Mouse (Mus musculus) lung, embryonic 15.5 days (tissue): ENCODE data around the gene Fosb. TPM values are rescaled to one million over a fixed set of nuclear protein-coding genes. Genes with fewer than 3 reads are reported as not detected.

ENCODE experiments used
- ATAC-seq: fragments of 200-750 bp; cut with Nextera tagmentation; 2 replicates; pipeline ENCODE4 v1.8.0; 2017; ENCODE audit warnings: moderate number of reproducible peaks, borderline replicate concordance; ENCODE audit not compliant: low FRiP score, low TSS enrichment; ENCODE audit errors: extremely low read depth
- H3K27ac ChIP-seq: fragments of 300-500 bp; sonication (generic); 2 replicates; pipeline ENCODE4 v1.5.1; 2015; ENCODE audit warnings: moderate library complexity, mild to moderate bottlenecking, inconsistent platforms
- H3K27me3 ChIP-seq: fragments of 300-500 bp; sonication (generic); 2 replicates; pipeline ENCODE4 v1.6.1; 2015; ENCODE audit warnings: inconsistent platforms
- H3K36me3 ChIP-seq: fragments of 300-500 bp; sonication (generic); 2 replicates; pipeline ENCODE4 v1.6.1; 2015; ENCODE audit warnings: inconsistent platforms
- H3K4me1 ChIP-seq: fragments of 300-500 bp; sonication (generic); 2 replicates; pipeline ENCODE4 v1.6.1; 2015; ENCODE audit warnings: inconsistent platforms
- H3K4me2 ChIP-seq: fragments of 300-500 bp; sonication (generic); 2 replicates; pipeline ENCODE4 v1.6.1; 2015; ENCODE audit warnings: inconsistent platforms, mild to moderate bottlenecking, moderate library complexity
- H3K4me3 ChIP-seq: fragments of 300-500 bp; sonication (generic); 2 replicates; pipeline ENCODE4 v1.5.1; 2015; ENCODE audit warnings: mild to moderate bottlenecking, inconsistent platforms
- H3K9ac ChIP-seq: fragments of 300-500 bp; sonication (generic); 2 replicates; pipeline ENCODE4 v1.6.1; 2015; ENCODE audit warnings: inconsistent platforms
- H3K9me3 ChIP-seq: fragments of 300-500 bp; sonication (generic); 2 replicates; pipeline ENCODE4 v1.6.1; 2016; ENCODE audit warnings: inconsistent platforms
- WGBS: fragments of 180-500 bp; shearing (Covaris S2); methylation state at CpG from one replicate; pipeline ENCODE4 v1.1.7; 2015; 5-methylcytosine and 5-hydroxymethylcytosine counted together
- polyA plus RNA-seq: library from polyadenylated mRNA; unstranded; fragments of >200 nt; fragmentation: Nextera tagmentation; extraction: Ambion mirVana; gene quantifications from 2 replicates; pipeline ENCODE4 v1.2.1, GENCODE M21; 2015

Gene Fosb
- 0.24 and 0.26 TPM in 2 replicates for polyA plus RNA-seq

DNA sequence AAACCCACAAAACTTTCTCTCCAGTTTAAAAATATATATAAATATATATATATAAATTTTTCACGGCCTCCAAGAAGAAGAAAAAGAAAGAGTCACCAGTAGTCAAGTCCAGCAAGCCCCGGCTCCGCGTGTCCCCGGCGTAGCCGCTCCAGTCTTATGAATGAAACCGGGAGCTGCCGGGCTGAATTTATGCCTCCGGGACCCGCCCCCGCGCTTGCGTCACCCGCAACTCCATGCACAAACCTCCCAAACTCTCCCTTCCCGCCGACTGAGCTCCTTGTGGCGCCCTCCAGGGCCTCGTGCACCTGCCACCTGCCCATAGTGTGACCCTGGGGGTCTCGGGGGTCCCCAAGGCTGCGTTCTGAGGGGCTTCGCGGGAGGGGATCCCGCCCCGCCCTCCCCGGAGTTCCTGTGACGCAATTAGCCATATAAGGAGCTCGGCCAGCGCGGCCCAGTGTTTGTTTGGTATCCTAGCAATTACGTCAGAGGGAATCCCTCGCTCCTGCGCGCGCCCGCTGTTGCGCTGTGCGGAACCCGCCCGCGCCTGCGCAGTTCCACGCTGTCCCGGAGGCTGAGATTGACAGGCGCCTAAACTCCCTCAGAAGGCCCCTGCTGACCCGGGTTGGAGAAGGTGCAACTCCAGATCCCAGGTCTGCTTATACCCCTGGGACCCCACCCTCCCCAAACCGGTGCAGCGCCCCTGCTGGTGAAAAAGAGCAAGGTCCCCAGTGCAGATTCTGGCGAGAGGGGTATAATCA is at the start of gene Fosb:
Gene Fosb, minus strand, starts transcription at position 168 of the 758 bp plus-strand sequence.
- Histone ChIP-seq H3K27me3 (peaks cover 32% of the 10 kb centered on the region), H3K4me2 (peak within 1 kb of the TSS; percentile 98), H3K4me1 (peaks cover 10% of the 10 kb centered on the region), H3K9ac (peak within 1 kb of the TSS; percentile 51), H3K4me3 (peak within 1 kb of the TSS; percentile 74), H3K36me3 (no peaks in the 10 kb centered on the region), H3K9me3 (no peaks in the 10 kb centered on the region), H3K27ac (no peak within 1 kb of the TSS; the same call in 1 of the 2 replicates)
- peak; percentile 85 for ATAC-seq
- under 1% methylated on average over 49 of the region's 49 CpGs for WGBS

DNA sequence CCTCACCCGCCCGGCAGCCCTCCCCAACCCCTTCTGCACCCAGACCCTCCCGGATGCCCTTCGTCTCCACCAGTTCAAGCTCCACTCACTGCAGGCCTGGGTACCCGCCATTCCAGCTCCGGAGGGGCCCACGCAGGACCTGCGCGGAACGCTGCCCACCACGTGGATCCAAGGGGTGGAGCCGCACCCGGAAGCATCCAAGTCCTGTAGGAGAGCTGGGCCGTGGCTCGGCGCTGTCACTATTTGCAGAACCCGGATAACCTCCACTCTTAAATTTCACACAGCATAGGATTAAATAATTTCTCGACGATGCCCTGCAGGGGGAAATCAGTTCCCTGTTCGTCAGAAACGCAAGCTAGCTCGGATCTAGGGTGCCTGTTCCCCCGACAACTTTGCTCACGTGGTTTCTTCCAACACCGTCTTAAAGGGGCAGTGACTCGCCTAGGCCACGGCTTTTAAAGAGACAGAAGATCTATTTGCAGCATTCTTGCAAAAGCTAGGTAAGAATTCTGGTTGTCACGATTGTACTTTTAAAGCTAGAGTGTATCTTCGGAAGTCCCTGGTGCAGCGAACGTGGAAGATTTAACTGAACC is 49.5 kb upstream of the Fosb start, which contains the start of the genes Cd3eap and Ppp1r13l:
Gene Cd3eap, minus strand, starts transcription at position 185 of the 593 bp plus-strand sequence.
Gene Ppp1r13l, plus strand, starts transcription at position 451 of the 593 bp plus-strand sequence.
- Histone ChIP-seq H3K4me1 (peaks cover 32% of the 10 kb centered on the region), H3K36me3 (peaks cover 23% of the 10 kb centered on the region), H3K4me2 (peak within 1 kb of the TSS; percentile 97), H3K27me3 (no peaks in the 10 kb centered on the region), H3K9me3 (no peaks in the 10 kb centered on the region), H3K27ac (peak within 1 kb of the TSS; percentile 74), H3K9ac (peak within 1 kb of the TSS; percentile 42), H3K4me3 (peak within 1 kb of the TSS; percentile 65)
- WGBS = under 1% methylated on average over 31 of the region's 31 CpGs
- ATAC-seq = peak; percentile 66

DNA sequence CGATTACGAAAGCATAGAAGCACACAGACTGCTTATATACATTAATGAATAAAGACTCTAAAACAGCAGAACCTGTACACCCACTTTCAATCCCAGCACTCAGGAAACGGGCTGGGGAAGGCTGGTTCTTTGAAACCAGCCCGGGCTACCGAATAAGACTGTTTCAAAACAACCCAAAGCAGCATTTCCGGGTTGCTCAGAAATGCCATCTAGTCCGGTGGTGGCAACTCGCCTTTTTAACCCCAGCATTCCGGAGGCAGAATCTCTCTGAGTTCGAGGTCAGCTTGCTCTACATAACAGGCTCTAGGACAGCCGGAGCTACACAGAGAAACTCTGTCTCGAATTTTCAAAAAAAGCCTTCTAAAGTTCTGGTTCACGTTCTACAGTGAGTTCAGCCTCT is 48.8 kb upstream of the Fosb start:
- H3K4me1 ChIP-seq = peaks cover 32% of the 10 kb centered on the region
- H3K9ac ChIP-seq = peak overlapping the region; percentile 42
- peaks cover 24% of the 10 kb centered on the region for H3K36me3 ChIP-seq
- 12% methylated on average over 13 of the region's 13 CpGs for WGBS
- no peaks in the 10 kb centered on the region for H3K27me3 ChIP-seq
- no peak for ATAC-seq
- peak overlapping the region; percentile 97 for H3K4me2 ChIP-seq
- H3K4me3 ChIP-seq = peak overlapping the region; percentile 65
- no peaks in the 10 kb centered on the region for H3K9me3 ChIP-seq
- no peak overlapping the region for H3K27ac ChIP-seq

DNA sequence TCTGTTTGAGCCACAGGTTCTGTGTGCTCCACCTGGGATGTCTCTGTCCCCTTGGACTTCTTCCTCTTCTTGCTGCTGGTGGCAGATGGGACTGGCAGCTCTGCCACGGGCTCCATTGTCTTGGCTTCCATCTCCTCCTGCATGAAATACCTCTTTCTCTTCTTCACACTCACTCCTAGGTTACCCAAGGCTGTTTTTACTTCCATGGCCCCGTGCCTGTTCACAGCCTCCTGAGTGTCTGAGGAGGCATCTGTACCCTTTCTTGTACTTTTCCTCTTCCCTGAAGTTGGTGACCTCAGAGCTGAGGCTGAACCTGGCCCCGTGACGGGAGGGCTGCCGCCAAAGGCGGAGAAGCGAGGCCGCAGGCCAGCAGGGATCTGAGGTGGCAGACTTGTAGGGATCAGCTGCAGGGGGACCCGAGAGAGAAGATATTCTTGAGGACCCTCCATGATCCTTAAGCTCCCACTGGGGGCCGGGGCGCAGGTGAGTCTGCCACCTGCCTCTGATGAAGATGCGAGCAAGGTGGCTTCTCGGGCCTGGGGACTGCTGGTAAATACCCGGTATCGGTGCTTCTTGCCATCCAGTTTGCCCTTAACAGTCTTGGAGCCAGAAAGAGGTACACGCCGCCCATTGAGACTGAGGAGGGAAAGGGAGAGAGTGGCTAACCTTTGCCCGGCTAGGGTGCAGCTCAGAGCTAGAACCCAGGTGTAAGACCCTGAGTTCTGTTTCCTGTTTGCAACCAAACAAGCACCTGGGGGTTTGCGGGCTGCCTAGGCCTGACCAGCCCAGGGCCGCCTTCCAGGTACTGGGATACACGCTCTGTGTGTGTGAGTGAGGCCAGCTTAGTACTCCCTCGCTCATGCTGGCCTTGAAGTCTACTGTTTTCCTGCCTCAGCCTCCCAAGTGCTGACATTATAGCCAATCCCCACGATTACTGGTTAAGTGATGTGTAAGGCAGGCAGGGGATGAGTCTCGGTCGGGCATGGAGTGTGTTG is 47.8 kb upstream of the Fosb start:
- H3K4me3 ChIP-seq = peak overlapping the region; percentile 65

DNA sequence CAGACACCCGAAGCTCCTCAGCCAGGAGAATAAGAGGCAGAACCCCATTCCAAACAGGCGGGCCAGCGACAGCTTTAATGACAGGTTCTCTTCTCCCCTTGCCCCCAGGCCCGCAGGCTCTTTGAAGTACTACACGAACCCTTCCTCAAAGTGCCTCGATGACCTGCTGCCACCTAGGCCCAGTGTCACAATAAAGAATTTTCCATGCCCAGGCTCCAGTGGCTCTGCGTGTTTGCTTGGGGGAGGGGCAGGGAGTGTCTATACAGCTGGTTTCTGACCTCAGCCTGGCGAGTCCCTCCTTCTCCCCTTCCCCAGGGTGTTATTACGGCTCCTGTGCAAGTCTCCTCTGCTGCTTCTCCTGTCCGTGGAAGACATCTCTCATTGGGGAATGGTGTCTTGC is 46.5 kb upstream of the Fosb start:
- H3K4me1 ChIP-seq = peaks cover 21% of the 10 kb centered on the region
- no peak overlapping the region for H3K27ac ChIP-seq
- H3K4me2 ChIP-seq = no peak overlapping the region
- no peak overlapping the region for H3K9ac ChIP-seq
- no peak overlapping the region for H3K4me3 ChIP-seq
- no peaks in the 10 kb centered on the region for H3K27me3 ChIP-seq
- H3K36me3 ChIP-seq = peaks cover 41% of the 10 kb centered on the region
- H3K9me3 ChIP-seq = no peaks in the 10 kb centered on the region
- 75% methylated on average over 10 of the region's 10 CpGs for WGBS
- ATAC-seq = no peak

More for the DNA sequence above, 47.8 kb upstream of the Fosb start:
- Histone ChIP-seq H3K4me1 (peaks cover 32% of the 10 kb centered on the region), H3K9ac (no peak overlapping the region), H3K4me2 (peak overlapping the region; percentile 97), H3K9me3 (no peaks in the 10 kb centered on the region), H3K27me3 (no peaks in the 10 kb centered on the region), H3K27ac (no peak overlapping the region), H3K36me3 (peaks cover 33% of the 10 kb centered on the region)
- WGBS = 88% methylated on average over 25 of the region's 25 CpGs
- ATAC-seq = no peak

DNA sequence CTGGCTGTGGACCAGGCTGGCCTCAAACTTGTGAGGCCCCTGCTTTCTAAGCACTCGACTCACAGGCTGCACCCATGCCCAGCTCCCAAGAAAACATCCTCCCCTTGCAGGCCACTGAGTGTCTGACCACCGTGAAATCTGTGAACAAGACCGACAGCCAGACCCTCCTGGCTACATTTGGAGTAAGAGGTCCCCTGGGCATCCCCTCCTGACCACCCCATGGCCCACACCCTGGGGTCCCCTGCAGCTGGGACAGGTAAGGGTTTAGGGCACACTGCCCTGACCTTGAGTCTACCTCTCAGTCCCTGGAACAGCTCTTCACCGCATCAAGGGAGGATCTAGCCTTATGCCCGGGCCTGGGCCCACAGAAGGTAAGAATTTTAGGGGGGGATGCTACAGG is 45.1 kb upstream of the Fosb start:
- no peak for ATAC-seq
- no peaks in the 10 kb centered on the region for H3K27me3 ChIP-seq
- H3K36me3 ChIP-seq = peaks cover 50% of the 10 kb centered on the region
- no peaks in the 10 kb centered on the region for H3K9me3 ChIP-seq
- H3K4me2 ChIP-seq = no peak overlapping the region
- H3K4me3 ChIP-seq = no peak overlapping the region
- WGBS = 84% methylated on average over 5 of the region's 5 CpGs
- H3K9ac ChIP-seq = no peak overlapping the region
- H3K4me1 ChIP-seq = peaks cover 11% of the 10 kb centered on the region
- H3K27ac ChIP-seq = no peak overlapping the region

DNA sequence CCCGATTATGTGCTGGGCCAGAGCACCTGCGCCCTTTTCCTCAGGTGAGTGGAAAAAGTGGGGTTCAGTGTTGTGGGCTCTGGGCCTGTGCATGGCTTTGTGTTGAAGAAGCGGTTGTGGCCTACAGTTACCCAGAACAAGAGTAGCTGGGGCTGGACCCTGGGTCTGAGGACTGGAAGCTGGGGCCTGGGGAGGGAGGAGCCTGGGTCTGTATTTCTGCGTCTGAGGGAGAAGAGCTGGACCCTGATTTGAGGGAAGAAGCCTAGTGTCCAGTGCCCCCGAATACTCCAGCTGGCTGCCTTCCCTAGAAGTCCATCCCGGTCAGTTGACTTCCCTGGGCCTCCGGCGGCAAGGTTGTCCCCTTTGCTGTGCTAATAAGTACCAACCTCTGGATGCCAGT is 40.4 kb upstream of the Fosb start:
- no peak for ATAC-seq
- H3K36me3 ChIP-seq = peaks cover 47% of the 10 kb centered on the region

DNA sequence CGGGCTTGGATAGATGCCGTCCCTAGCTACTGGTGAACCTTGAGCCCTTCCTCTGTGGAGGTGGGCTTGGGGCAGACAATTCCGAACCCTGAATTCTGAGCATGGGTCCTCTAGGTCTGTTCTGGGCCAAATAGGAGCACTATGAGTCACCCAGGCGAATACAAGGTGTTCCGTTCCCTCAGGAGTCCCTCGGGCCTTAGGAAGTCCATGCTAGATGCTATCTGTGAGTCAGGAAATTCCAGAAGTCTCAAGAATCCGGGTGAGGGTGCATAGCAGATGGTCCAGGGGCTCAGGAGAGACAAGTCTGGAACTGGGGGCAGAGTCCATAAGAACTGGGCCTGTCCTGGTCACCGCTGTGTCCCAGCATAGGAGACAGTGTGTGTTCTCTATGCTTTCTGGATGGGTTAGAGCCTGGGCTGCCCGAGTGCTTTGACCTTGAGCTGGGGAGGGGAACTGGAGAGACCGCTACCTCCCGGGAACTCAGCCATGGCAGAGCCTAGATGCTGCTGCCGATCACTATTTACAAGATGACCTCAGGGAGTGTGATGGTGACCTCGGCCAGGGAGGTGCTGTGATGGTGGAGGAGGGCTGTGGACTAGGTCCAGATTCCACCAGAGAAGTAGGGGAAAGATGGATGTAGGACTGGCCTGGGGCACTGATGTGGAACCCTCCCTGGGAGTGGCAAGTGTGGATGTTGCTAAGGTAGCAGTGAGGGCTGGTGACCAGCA is 39.5 kb upstream of the Fosb start:
- 78% methylated on average over 13 of the region's 13 CpGs for WGBS
- H3K4me1 ChIP-seq = peaks cover 13% of the 10 kb centered on the region
- no peak for ATAC-seq
- no peaks in the 10 kb centered on the region for H3K9me3 ChIP-seq
- no peaks in the 10 kb centered on the region for H3K27me3 ChIP-seq
- peaks cover 39% of the 10 kb centered on the region for H3K36me3 ChIP-seq
- no peak overlapping the region for H3K4me3 ChIP-seq
- H3K9ac ChIP-seq = no peak overlapping the region
- no peak overlapping the region for H3K4me2 ChIP-seq
- no peak overlapping the region for H3K27ac ChIP-seq

More for the DNA sequence above, 40.4 kb upstream of the Fosb start:
- 90% methylated on average over 8 of the region's 8 CpGs for WGBS
- Histone ChIP-seq H3K4me1 (peaks cover 9% of the 10 kb centered on the region), H3K27ac (no peak overlapping the region), H3K9me3 (no peaks in the 10 kb centered on the region), H3K27me3 (no peaks in the 10 kb centered on the region), H3K9ac (no peak overlapping the region), H3K4me2 (no peak overlapping the region), H3K4me3 (no peak overlapping the region)

DNA sequence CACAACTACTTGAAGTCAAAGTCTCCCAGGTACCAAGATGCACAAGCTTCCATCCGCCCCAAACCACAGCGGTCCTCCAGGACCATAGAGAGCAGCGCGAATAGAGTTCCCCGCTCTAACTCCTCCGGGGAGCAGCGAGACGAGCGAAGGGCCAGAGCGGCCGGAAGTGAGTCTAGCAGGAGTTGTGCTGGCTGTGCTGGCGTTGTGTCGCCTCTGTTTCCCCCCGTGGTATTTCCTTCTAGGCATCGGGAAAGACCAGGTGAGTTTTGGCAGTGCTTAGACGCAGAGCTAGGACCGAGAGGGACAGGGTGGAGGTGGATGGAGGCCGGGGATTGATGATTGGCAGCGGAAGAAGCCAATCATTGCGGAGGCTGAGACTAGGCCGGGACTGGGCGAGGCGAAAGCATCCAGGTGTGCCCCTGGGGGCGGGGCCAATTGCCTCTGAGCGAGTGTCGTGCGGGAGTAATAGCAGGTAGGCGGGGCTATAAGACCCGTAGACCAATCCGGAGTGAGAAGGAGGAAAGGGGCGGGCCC is 35.2 kb upstream of the Fosb start:
- Histone ChIP-seq H3K4me3 (peak overlapping the region; percentile 62), H3K27ac (peak overlapping the region; percentile 83), H3K4me2 (peak overlapping the region; percentile 85), H3K27me3 (peaks cover 17% of the 10 kb centered on the region), H3K36me3 (peaks cover 12% of the 10 kb centered on the region), H3K9me3 (no peaks in the 10 kb centered on the region), H3K4me1 (peaks cover 39% of the 10 kb centered on the region), H3K9ac (peak overlapping the region; percentile 57)
- ATAC-seq = peak; percentile 93
- under 1% methylated on average over 31 of the region's 31 CpGs for WGBS

DNA sequence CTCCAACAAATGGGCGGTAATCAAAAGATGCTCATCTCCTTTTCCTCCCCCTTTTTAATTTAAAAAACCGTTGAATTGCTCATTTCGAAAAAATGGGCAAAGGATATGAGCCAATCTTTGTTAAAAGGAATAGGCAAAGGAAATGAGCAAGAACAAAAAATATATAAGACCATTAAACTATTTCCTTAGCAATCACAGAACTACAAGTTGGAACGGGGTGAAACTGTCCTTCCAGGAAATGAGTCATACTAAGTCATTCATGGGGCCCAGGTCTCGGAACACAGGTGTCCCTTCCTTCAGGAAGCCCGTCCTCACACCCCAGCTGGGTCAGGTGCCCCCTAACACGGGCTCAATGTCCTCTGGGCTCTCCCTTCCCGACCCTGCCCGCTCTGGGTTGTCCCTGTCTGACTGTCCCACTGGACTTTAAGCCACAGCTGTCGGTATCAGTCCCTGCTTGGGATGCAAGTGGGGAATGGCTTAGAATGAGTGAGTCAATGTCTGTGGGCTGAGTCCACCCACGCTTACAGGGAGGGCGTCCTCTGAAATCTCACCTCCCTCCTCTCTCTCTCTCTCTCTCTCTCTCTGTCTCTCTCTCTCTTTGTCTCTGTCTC is 34.5 kb upstream of the Fosb start, which contains the start of gene Ercc1:
Gene Ercc1, plus strand, starts transcription at position 542 of the 611 bp plus-strand sequence.
- H3K4me1 ChIP-seq = peaks cover 39% of the 10 kb centered on the region
- no peak for ATAC-seq
- peaks cover 11% of the 10 kb centered on the region for H3K36me3 ChIP-seq
- peak within 1 kb of the TSS; percentile 92 for H3K4me2 ChIP-seq
- peak within 1 kb of the TSS; percentile 62 for H3K4me3 ChIP-seq
- H3K27ac ChIP-seq = peak within 1 kb of the TSS; percentile 83
- H3K9ac ChIP-seq = peak within 1 kb of the TSS; percentile 57
- H3K9me3 ChIP-seq = no peaks in the 10 kb centered on the region
- 21% methylated on average over 12 of the region's 12 CpGs for WGBS
- H3K27me3 ChIP-seq = peaks cover 17% of the 10 kb centered on the region
